Mouse (Mus musculus) bone marrow, adult 2 months (tissue): Measurements from ENCODE around the gene Vcl. TPM values are rescaled to one million over a fixed set of nuclear protein-coding genes. Genes with fewer than 3 reads are reported as not detected.

Experiments used
- H3K27ac ChIP-seq: fragments of 200-500 bp; 2 replicates; pipeline ENCODE4 v1.5.1; 2012; ENCODE audit warnings: low read depth, mild to moderate bottlenecking, control low read depth, inconsistent platforms, low read length; ENCODE audit not compliant: control insufficient read depth, poor library complexity, insufficient read depth
- H3K4me1 ChIP-seq: fragments of 200-500 bp; 2 replicates; pipeline ENCODE4 v1.6.1; 2011; ENCODE audit warnings: low read length; ENCODE audit not compliant: control insufficient read depth, insufficient read depth
- H3K4me3 ChIP-seq: fragments of 200-500 bp; replicated peaks from 2 replicates; pipeline ENCODE3; 2011; ENCODE audit warnings: mild to moderate bottlenecking, low read depth, low read length, control low read depth; ENCODE audit not compliant: control insufficient read depth
- CTCF ChIP-seq: fragments of 200-500 bp; IDR thresholded peaks from 2 replicates; pipeline ENCODE4 v1.5.1; 2011; ENCODE audit warnings: low read length, control low read depth; ENCODE audit not compliant: control insufficient read depth, insufficient read depth
- POLR2A ChIP-seq: fragments of 200-500 bp; IDR thresholded peaks from 2 replicates; pipeline ENCODE4 v1.6.1; 2011; ENCODE audit warnings: low read depth, mild to moderate bottlenecking, control low read depth, low read length, borderline replicate concordance; ENCODE audit not compliant: control insufficient read depth
- WGBS: fragments of 180-500 bp; shearing (Covaris S2); methylation state at CpG from one replicate; pipeline ENCODE4 v1.1.7; 2018; 5-methylcytosine and 5-hydroxymethylcytosine counted together
- polyA plus RNA-seq: library from polyadenylated mRNA; stranded (reverse); fragments of >200 nt; gene quantifications from 2 replicates; pipeline ENCODE4 v1.2.4, GENCODE M21; 2011; ENCODE audit warnings: low replicate concordance; ENCODE audit not compliant: missing spikeins, insufficient read depth, insufficient read length

Gene Vcl
- polyA plus RNA-seq = 31.5 and 59.2 TPM in 2 replicates

DNA sequence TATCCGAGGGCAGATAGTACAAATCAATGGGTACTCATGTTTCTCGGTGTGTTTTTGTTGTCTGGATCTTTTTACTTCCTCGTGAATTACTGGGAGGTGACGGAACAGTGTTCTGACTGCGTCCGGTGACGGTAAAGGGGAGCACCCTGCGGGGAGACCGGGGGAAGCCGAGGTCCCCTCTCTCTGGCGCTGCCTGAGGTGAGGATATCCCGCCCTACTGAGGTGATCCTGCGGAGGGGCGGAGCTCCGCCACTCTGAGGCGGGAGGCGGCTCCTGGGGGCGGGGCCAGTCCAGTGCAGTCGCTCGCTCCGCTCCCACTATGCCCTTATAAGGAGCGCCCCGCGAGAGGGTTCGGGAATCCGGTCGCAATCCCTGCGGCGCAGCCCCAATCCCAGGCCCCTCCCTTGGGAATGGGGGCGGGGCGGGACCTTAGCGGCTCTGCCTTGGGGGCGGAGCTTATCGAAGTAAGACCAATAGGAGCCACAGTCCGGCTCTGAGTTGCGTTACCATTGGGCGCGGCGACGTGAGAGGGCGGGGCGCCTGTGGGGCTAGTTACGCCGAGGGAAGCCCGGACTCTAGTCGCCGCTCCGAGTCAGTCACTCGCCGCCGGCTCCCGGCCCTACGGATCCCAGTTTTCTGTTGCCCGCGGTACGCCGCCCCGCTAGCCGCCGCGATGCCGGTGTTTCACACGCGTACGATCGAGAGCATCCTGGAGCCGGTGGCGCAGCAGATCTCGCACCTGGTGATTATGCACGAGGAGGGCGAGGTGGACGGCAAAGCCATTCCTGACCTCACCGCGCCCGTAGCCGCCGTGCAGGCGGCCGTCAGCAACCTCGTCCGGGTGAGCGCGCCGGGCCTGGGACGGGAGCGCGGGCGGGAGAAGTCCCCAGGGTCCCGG, at the start of gene Vcl:
Gene Vcl, plus strand, starts transcription at position 551 of the 898 bp plus-strand sequence.
- peak within 1 kb of the TSS; percentile 93 for H3K27ac ChIP-seq
- H3K4me3 ChIP-seq = peak within 1 kb of the TSS; percentile 98
- TF ChIP-seq CTCF (no peak), POLR2A (peak; percentile 95)
- H3K4me1 ChIP-seq = peaks cover 2% of the 10 kb centered on the region
- WGBS = under 1% methylated on average over 89 of the region's 89 CpGs

DNA sequence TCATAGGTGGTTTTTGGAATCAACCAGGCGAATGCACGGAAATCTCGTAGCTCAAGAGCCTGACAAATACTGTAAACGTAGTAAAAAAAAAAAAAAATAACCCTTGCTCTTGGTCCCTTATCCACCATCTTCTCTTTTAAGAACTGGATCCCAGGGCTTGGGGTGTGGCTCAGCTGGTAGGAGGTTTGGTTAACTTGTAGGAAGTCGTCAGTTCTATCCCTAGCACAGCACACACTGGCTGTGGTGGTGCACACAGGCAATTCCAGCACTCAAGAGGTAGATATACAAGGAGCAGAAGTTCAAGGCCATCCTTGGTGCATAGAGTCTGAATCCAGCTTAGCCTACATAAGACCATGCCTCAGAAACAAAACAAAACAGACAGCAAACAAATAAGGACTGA, 44.5 kb upstream of the Vcl start:
- WGBS = 44% methylated on average over 5 of the region's 5 CpGs
- Histone ChIP-seq H3K27ac (peak overlapping the region; percentile 47), H3K4me1 (peaks cover 2% of the 10 kb centered on the region), H3K4me3 (no peak overlapping the region)
- TF ChIP-seq CTCF = no peak
- no peak for TF ChIP-seq POLR2A

DNA sequence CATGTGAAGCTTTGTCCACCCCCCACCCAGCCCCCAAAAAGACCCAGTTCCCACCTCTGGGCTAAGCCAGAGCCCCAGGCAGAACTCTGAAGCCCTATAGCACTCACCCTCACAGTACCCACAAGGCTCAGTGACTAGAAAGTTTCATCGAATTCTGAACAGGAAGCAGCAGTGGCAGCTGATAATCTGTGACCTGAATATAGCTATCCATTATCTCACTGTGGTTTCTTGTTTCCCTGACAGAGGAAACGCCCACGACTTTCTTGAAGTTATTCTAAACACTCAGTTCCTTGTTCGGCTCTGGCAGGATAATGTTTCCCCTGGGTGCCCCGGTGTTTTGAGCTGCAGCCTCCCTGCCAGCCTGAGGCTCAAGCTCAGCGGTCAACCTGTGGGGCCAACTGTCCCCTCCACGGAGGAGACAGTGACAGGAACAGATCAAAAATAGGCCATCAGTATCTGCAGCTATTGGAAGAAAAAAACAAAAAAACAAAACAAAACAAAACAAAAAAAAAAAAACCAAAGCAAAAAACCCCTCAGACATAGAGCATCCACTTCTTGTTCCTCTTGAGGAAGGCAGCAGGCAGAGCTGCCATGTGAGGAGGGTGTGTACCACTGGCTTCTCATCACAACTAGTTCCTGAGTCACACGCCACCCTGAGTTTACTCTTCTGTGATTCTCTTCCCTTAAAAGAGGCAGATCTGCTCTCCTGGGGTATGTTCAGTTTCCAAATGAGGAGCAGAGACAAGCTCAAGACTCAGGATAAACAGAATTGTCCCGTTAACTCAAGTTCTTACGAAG, 43.9 kb upstream of the Vcl start:
- TF ChIP-seq CTCF (no peak), POLR2A (no peak)
- Histone ChIP-seq H3K4me3 (no peak overlapping the region), H3K4me1 (peaks cover 2% of the 10 kb centered on the region), H3K27ac (peak overlapping the region; percentile 70)
- WGBS = 12% methylated on average over 10 of the region's 10 CpGs

DNA sequence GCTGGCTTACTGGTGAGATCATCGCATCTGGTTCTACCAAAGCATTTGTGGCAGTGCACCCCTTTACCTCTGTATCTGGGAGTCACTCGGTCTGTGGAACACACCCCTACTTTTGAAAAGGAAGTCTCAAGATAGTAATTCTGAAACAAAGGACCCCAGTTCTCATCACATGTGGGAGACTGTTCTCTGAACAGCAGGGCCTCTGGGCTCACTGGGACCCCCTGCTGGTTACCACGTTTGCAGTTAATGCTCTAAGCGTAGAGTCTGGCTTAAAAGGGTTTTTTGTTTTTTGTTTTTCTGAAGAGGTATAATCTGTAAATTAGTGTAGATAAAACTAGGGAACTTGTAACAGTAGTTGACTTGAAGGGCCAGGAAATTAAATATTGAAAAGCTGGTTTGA, 42.9 kb upstream of the Vcl start:
- 33% methylated on average over 4 of the region's 4 CpGs for WGBS
- H3K4me1 ChIP-seq = peaks cover 2% of the 10 kb centered on the region
- no peak overlapping the region for H3K27ac ChIP-seq
- H3K4me3 ChIP-seq = no peak overlapping the region
- TF ChIP-seq CTCF (peak; percentile 47; the same call in 1 of the 2 replicates), POLR2A (no peak)

DNA sequence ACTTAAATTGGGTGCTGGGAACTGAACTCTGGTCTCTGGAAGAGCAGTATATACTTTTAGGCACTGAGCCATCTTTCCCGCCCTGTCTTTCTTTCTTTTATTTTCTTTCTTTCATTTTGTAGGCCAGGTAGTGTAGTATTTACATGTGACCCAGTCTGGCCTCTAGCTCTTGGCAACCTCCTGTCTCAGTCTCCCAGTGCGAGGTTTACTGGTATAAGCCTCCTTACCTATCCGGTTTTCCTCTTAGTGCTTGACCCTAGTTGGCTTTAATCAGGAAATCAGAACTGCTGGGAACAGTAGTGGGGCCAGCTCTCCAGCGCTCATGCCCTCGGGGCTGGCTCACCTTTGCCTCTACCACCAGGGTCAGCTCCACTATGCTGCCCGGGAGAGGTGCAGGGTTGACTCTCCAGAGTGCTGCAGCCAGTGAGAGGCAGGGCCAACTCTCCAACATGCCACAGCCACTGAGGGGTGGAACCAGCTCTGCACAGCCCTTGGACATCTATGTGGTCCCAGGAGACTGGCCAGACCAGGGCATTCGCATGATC, 41.6 kb upstream of the Vcl start:
- Histone ChIP-seq H3K4me1 (peaks cover 2% of the 10 kb centered on the region), H3K27ac (no peak overlapping the region), H3K4me3 (no peak overlapping the region)
- WGBS = 88% methylated on average over 7 of the region's 7 CpGs
- TF ChIP-seq POLR2A (no peak), CTCF (no peak)

DNA sequence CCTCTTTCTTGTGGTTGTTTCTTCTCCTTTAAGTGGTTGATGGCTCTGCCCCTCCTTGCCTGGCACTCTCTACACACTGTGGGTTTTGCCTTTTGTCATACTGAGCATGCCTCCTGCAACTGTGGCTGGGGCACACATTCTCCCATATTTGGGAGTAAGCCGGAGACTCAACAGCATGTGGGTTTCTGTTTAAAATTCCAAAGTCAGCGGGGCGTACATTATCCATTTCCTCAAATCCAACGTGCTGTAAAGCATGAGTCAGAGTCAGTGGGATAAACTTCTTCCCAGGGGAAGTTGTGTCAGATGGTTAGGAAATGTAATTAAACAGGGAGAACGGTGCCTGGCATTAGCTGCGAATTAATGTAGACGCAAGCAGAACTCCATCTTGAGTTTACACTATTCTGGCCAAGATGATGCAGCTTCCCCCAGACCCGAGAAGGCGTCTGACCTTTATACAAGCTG, 37.2 kb upstream of the Vcl start:
- WGBS = 58% methylated on average over 9 of the region's 9 CpGs
- TF ChIP-seq CTCF (no peak), POLR2A (no peak)
- Histone ChIP-seq H3K4me1 (no peaks in the 10 kb centered on the region), H3K4me3 (no peak overlapping the region), H3K27ac (no peak overlapping the region)

DNA sequence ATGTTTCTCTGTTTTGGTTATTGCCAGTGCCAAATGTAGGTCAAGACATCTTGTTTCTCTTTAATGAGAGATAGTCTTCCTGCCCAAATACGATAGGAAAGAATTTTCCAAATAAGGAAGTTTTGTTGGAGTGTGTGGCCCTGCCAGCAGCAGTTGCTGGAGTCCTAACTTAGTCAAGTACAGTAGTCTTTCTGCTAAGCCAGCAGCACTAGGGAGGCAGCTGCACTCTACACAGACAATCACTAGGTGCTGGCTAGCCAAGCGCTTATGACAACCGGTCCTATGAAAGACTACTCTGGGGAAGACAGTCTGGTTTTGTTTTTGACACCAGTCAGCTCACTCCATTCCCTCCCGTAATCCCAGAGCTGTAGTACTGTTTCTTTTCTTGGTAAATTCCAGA, 35.4 kb upstream of the Vcl start:
- H3K27ac ChIP-seq = no peak overlapping the region
- WGBS = 71% methylated on average over 4 of the region's 4 CpGs

DNA sequence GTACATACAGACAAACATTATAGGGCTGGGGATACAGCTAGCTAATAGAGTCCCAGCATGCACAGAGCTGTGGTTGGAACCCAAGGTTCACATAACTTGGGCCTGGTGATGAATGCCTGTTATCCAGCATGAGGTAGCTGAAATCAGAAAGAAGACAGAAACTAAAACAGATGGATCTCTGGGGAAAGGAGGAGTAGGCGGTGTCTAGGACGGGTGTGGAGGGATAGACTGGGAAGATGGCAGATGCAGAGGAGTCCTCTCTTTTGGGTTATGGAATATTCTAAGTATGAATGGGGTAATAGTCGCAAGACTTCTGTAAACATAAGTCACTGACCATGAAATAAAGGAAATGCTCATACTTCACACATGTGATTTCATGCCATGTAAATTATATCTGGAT, 27.9 kb upstream of the Vcl start:
- 94% methylated on average over 3 of the region's 3 CpGs for WGBS
- H3K4me3 ChIP-seq = no peak overlapping the region
- no peak overlapping the region for H3K27ac ChIP-seq
- H3K4me1 ChIP-seq = no peaks in the 10 kb centered on the region
- no peak for TF ChIP-seq POLR2A
- no peak for TF ChIP-seq CTCF

More for the DNA sequence above, 35.4 kb upstream of the Vcl start:
- TF ChIP-seq POLR2A (no peak), CTCF (no peak)
- no peaks in the 10 kb centered on the region for H3K4me1 ChIP-seq
- H3K4me3 ChIP-seq = no peak overlapping the region
